Mouse (Mus musculus): ENCODE data around the gene A830018L16Rik. TPM values are rescaled to one million over a fixed set of nuclear protein-coding genes. Genes with fewer than 3 reads are reported as not detected.
"Not testable (repeated sequence)": the region's sequence is repeated elsewhere in the genome, so short reads cannot be mapped to it uniquely, and the experiment has no call there.

A830018L16Rik gene
- polyA plus RNA-seq, 1 experiment from 2014 or later: 3.1 TPM

DNA sequence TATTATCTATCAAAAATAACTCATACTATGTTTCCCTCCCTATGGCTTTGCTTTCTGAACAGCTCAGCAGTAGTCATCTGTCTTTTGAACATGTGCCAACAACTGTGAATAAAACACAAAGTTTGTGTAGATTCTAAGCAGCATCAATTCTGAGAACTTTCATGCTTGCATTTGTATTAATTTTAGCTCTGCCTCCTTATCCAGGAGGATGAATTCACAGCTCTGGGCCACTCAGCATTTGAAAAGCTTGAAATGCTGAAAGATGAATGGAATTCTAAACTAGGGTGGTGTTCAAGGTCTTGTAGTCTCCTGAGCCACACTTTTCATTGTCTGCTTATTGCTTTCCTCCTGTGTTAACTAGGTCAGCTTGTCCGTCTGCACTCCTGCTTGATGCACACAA lies 13.4 kb downstream of the A830018L16Rik start:
- no peak overlapping the region for H3K4me3 ChIP-seq (ENCODE audit: low read depth, low read length)
- 96% methylated on average over 1 of the region's 1 CpGs for WGBS
- no peak overlapping the region for H3K27ac ChIP-seq (replicated peaks; ENCODE audit: low read depth, low read length)
- no peaks in the 10 kb centered on the region for H3K4me1 ChIP-seq (ENCODE audit: control insufficient read depth, insufficient read depth, low read length)
- H3K4me2 ChIP-seq (ENCODE audit: low read depth, low read length): no peak overlapping the region
- H3K36me3 ChIP-seq (ENCODE audit: control insufficient read depth, insufficient read depth, low read length): no peaks in the 10 kb centered on the region
- ATAC-seq (ENCODE audit: low read depth) (no peak), DNase-seq (ENCODE audit: low spot score) (no peak)
- no peaks in the 10 kb centered on the region for H3K27me3 ChIP-seq (replicated peaks; ENCODE audit: control insufficient read depth, insufficient read depth, low read length)
- no peaks in the 10 kb centered on the region for H3K9me3 ChIP-seq (ENCODE audit: control insufficient read depth, low read length)
- no peak overlapping the region for H3K9ac ChIP-seq (ENCODE audit: low read depth, low read length)

DNA sequence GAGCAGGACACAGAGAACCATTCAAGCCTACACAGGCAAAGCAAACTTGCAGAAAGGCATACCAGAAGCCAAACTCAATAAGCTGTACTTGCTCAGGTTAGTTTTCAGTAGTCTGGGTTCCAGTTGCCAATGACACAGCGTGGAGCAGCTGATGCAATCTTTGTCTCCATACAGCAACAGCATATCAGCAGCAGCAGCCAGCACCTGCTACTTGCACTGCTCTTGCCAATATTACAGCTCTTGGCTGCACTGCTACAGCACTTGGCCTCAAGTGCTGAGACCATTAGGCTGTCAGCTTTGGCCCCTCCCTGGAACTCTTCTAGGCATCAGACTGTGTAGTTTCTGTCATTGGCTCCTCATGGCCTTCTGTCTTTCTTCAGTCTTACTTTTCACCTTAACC lies 44.4 kb downstream of the A830018L16Rik start:
- Histone ChIP-seq H3K4me3 (ENCODE audit: low read depth, low read length) (no peak overlapping the region), H3K27ac (replicated peaks; ENCODE audit: low read depth, low read length) (no peak overlapping the region), H3K9me3 (ENCODE audit: control insufficient read depth, low read length) (no peaks in the 10 kb centered on the region), H3K36me3 (ENCODE audit: control insufficient read depth, insufficient read depth, low read length) (no peaks in the 10 kb centered on the region), H3K9ac (ENCODE audit: low read depth, low read length) (no peak overlapping the region), H3K4me2 (ENCODE audit: low read depth, low read length) (no peak overlapping the region), H3K4me1 (ENCODE audit: control insufficient read depth, insufficient read depth, low read length) (no peaks in the 10 kb centered on the region), H3K27me3 (replicated peaks; ENCODE audit: control insufficient read depth, insufficient read depth, low read length) (no peaks in the 10 kb centered on the region)
- DNase-seq (ENCODE audit: low spot score): peak; percentile 17
- ATAC-seq (ENCODE audit: low read depth): no peak
- 62% methylated on average over 1 of the region's 1 CpGs for WGBS

DNA sequence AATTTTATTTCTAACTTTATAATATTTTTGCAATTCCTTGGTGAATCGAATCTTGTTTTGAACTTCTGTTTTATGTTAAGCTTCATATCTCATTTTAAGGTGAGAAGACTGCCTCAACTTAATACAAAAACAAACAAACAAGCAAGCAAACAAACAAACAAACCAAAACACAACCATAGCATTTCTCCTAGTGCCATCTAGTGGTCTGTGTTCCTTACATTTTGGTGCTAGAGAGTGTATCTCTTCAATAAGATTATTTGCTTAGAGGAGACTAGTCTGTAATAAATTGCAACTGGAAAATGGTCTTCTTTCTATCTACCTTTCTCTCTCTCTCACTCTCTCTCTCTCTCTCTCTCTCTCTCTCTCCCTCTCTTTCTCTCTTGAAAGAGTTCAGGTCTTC lies 52.4 kb downstream of the A830018L16Rik start:
- Histone ChIP-seq H3K9ac (ENCODE audit: low read depth, low read length) (no peak overlapping the region), H3K4me2 (ENCODE audit: low read depth, low read length) (no peak overlapping the region), H3K27me3 (replicated peaks; ENCODE audit: control insufficient read depth, insufficient read depth, low read length) (no peaks in the 10 kb centered on the region), H3K4me3 (ENCODE audit: low read depth, low read length) (no peak overlapping the region), H3K27ac (replicated peaks; ENCODE audit: low read depth, low read length) (no peak overlapping the region), H3K36me3 (ENCODE audit: control insufficient read depth, insufficient read depth, low read length) (no peaks in the 10 kb centered on the region), H3K4me1 (ENCODE audit: control insufficient read depth, insufficient read depth, low read length) (no peaks in the 10 kb centered on the region), H3K9me3 (ENCODE audit: control insufficient read depth, low read length) (no peaks in the 10 kb centered on the region)
- DNase-seq (ENCODE audit: low spot score): no peak
- no peak for ATAC-seq (ENCODE audit: low read depth)
- WGBS: 69% methylated on average over 1 of the region's 1 CpGs

- H3K9me3 ChIP-seq (ENCODE audit: control insufficient read depth, low read length): no peaks in the 10 kb centered on the region
- WGBS: 55% methylated on average over 5 of the region's 5 CpGs
These were observed 53.2 kb downstream of the A830018L16Rik start for GRCm38 (mm10) chr1:11467065-11467643.

DNA sequence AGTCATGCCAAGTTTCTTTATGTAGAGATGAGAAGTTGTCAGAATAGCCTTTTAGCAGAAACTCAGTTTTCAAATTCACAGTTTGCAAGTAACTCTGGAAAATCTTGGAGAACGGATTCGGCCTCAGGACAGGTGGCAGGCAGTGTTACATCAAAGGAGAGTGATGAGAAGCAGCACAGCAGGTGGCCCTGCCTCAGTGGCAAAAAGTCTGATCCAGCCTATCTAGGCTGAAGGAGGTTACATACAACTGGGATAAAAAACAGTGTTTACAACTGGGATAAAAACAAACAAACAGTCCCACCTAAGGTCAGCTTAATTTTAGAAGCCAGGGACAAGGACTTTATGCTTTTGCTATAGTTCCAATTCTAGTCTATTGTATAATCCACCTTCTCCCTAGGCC lies 79.0 kb downstream of the A830018L16Rik start:
- WGBS: 70% methylated on average over 2 of the region's 2 CpGs
- ATAC-seq (ENCODE audit: low read depth) (no peak), DNase-seq (ENCODE audit: low spot score) (no peak)
- no peak overlapping the region for H3K4me2 ChIP-seq (ENCODE audit: low read depth, low read length)
- H3K9me3 ChIP-seq (ENCODE audit: control insufficient read depth, low read length): no peaks in the 10 kb centered on the region
- H3K9ac ChIP-seq (ENCODE audit: low read depth, low read length): no peak overlapping the region
- no peaks in the 10 kb centered on the region for H3K4me1 ChIP-seq (ENCODE audit: control insufficient read depth, insufficient read depth, low read length)
- H3K36me3 ChIP-seq (ENCODE audit: control insufficient read depth, insufficient read depth, low read length): no peaks in the 10 kb centered on the region
- H3K27me3 ChIP-seq (replicated peaks; ENCODE audit: control insufficient read depth, insufficient read depth, low read length): no peaks in the 10 kb centered on the region
- no peak overlapping the region for H3K4me3 ChIP-seq (ENCODE audit: low read depth, low read length)
- no peak overlapping the region for H3K27ac ChIP-seq (replicated peaks; ENCODE audit: low read depth, low read length)

More at GRCm38 (mm10) chr1:11467065-11467643, 53.2 kb downstream of the A830018L16Rik start:
- DNase-seq (ENCODE audit: low spot score): no peak
- Histone ChIP-seq H3K9ac (ENCODE audit: low read depth, low read length) (no peak overlapping the region), H3K27ac (replicated peaks; ENCODE audit: low read depth, low read length) (no peak overlapping the region), H3K4me1 (ENCODE audit: control insufficient read depth, insufficient read depth, low read length) (no peaks in the 10 kb centered on the region), H3K4me2 (ENCODE audit: low read depth, low read length) (no peak overlapping the region), H3K27me3 (replicated peaks; ENCODE audit: control insufficient read depth, insufficient read depth, low read length) (no peaks in the 10 kb centered on the region), H3K36me3 (ENCODE audit: control insufficient read depth, insufficient read depth, low read length) (no peaks in the 10 kb centered on the region), H3K4me3 (ENCODE audit: low read depth, low read length) (no peak overlapping the region)
- ATAC-seq (ENCODE audit: low read depth): no peak

- H3K27ac ChIP-seq (replicated peaks; ENCODE audit: low read depth, low read length): no peak overlapping the region
- no peak overlapping the region for H3K9ac ChIP-seq (ENCODE audit: low read depth, low read length)
- H3K27me3 ChIP-seq (replicated peaks; ENCODE audit: control insufficient read depth, insufficient read depth, low read length): no peaks in the 10 kb centered on the region
- ATAC-seq (ENCODE audit: low read depth): no peak
- H3K4me3 ChIP-seq (ENCODE audit: low read depth, low read length): no peak overlapping the region
- no peaks in the 10 kb centered on the region for H3K4me1 ChIP-seq (ENCODE audit: control insufficient read depth, insufficient read depth, low read length)
- H3K4me2 ChIP-seq (ENCODE audit: low read depth, low read length): no peak overlapping the region
- H3K36me3 ChIP-seq (ENCODE audit: control insufficient read depth, insufficient read depth, low read length): no peaks in the 10 kb centered on the region
- peaks cover 9% of the 10 kb centered on the region; the same call in 1 of the 2 replicates for H3K9me3 ChIP-seq (ENCODE audit: control insufficient read depth, low read length)
- DNase-seq (ENCODE audit: low spot score): no peak
These were observed 87.7 kb downstream of the A830018L16Rik start for GRCm38 (mm10) chr1:11501556-11501955.

DNA sequence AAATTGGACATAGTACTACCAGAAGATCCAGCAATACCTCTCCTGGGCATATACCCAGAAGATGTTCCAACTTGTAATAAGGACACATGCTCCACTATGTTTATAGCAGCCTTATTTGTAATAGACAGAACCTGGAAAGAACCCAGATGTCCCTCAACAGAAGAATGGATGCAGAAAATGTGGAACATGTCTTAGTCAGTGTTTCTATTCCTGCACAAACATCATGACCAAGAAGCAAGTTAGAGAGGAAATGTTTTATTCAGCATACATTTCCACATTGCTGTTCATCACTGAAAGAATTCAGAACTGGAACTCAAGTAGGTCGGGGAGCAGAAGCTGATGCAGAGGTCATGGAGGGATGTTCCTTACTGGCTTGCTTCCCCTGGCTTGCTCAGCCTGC lies 135.9 kb downstream of the A830018L16Rik start:
- not testable (repeated sequence) for H3K36me3 ChIP-seq (ENCODE audit: control insufficient read depth, insufficient read depth, low read length); H3K27ac ChIP-seq (replicated peaks; ENCODE audit: low read depth, low read length); H3K27me3 ChIP-seq (replicated peaks; ENCODE audit: control insufficient read depth, insufficient read depth, low read length); H3K9ac ChIP-seq (ENCODE audit: low read depth, low read length); DNase-seq (ENCODE audit: low spot score); H3K4me3 ChIP-seq (ENCODE audit: low read depth, low read length); H3K9me3 ChIP-seq (ENCODE audit: control insufficient read depth, low read length); H3K4me1 ChIP-seq (ENCODE audit: control insufficient read depth, insufficient read depth, low read length); ATAC-seq (ENCODE audit: low read depth); H3K4me2 ChIP-seq (ENCODE audit: low read depth, low read length)
- 47% methylated on average over 1 of the region's 1 CpGs for WGBS

DNA sequence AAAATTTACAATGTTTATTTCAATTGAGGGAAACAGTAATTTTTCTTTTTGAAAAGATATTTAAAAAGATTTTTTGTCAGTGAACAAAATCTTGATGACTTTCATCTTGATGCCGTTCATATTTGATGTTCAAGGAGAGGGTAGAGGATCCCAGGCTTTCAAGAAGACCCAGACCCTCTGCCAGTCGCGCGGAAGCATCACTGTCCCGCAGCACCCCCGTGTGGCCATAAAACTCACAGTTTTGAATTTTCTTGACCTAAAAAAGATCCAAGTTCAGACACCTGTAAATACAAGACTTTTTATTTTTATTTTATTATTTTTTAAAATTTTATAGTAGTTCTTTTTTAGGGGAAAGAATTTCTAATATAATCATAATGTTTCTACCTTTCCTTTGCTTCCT lies 151.4 kb downstream of the A830018L16Rik start:
- ATAC-seq (ENCODE audit: low read depth) (no peak), DNase-seq (ENCODE audit: low spot score) (peak; percentile 40)
- no peak overlapping the region for H3K9ac ChIP-seq (ENCODE audit: low read depth, low read length)
- H3K36me3 ChIP-seq (ENCODE audit: control insufficient read depth, insufficient read depth, low read length): no peaks in the 10 kb centered on the region
- no peak overlapping the region for H3K27ac ChIP-seq (replicated peaks; ENCODE audit: low read depth, low read length)
- no peaks in the 10 kb centered on the region for H3K4me1 ChIP-seq (ENCODE audit: control insufficient read depth, insufficient read depth, low read length)
- WGBS: 9% methylated on average over 6 of the region's 6 CpGs
- no peak overlapping the region for H3K4me2 ChIP-seq (ENCODE audit: low read depth, low read length)
- no peaks in the 10 kb centered on the region for H3K9me3 ChIP-seq (ENCODE audit: control insufficient read depth, low read length)
- H3K27me3 ChIP-seq (replicated peaks; ENCODE audit: control insufficient read depth, insufficient read depth, low read length): no peaks in the 10 kb centered on the region
- no peak overlapping the region for H3K4me3 ChIP-seq (ENCODE audit: low read depth, low read length)

- Histone ChIP-seq H3K27me3 (replicated peaks; ENCODE audit: control insufficient read depth, insufficient read depth, low read length) (no peaks in the 10 kb centered on the region), H3K4me3 (ENCODE audit: low read depth, low read length) (no peak overlapping the region), H3K27ac (replicated peaks; ENCODE audit: low read depth, low read length) (no peak overlapping the region), H3K36me3 (ENCODE audit: control insufficient read depth, insufficient read depth, low read length) (no peaks in the 10 kb centered on the region), H3K9me3 (ENCODE audit: control insufficient read depth, low read length) (peaks cover 5% of the 10 kb centered on the region; the same call in 1 of the 2 replicates), H3K9ac (ENCODE audit: low read depth, low read length) (no peak overlapping the region), H3K4me2 (ENCODE audit: low read depth, low read length) (no peak overlapping the region), H3K4me1 (ENCODE audit: control insufficient read depth, insufficient read depth, low read length) (no peaks in the 10 kb centered on the region)
- 53% methylated on average over 2 of the region's 2 CpGs for WGBS
- ATAC-seq (ENCODE audit: low read depth): no peak
- no peak for DNase-seq (ENCODE audit: low spot score)
These were observed 152.8 kb downstream of the A830018L16Rik start for GRCm38 (mm10) chr1:11566730-11567129.
